ENCODE assay signal across 26 mouse cellular contexts in the genomic region with DNA sequence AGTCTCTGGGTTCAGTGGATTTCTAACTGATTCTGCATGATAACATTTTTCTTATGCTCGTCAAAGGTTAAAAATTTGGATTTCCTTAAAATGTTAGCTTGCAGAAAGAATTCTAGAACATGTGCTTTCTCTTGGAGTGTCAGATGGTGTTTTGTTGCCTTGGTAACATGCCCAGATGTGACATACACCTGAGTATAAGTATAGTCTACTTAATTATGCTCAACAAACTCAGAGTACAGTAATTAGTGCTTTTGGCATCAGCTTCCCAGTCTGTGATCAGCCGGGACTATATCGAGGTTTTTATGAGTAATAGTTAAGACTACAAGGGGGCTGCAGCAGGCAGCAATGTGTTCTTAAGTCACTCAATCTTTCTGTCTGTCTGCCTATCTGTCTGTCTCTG. TPM values are rescaled to one million over a fixed set of nuclear protein-coding genes. Genes with fewer than 3 reads are reported as not detected.
DNase-seq lines count a peak whose midpoint lies in the region; ATAC-seq and TF ChIP-seq lines count a peak whose summit lies in the region.
"Had no signal": no experiment of that assay in that cellular context is flagged by ENCODE, and none has a peak within 500 bp of the region (broad histone marks: within the 10 kb centered on the region; RNA-seq: fewer than 3 reads in every experiment).

No protein-coding gene starts in this region.

- H3K4me2 ChIP-seq in forebrain, embryonic 11.5 days (ENCODE audit: low read depth, low read length, severe bottlenecking), result no peak overlapping the region
- no peak overlapping the region for H3K4me2 ChIP-seq in forebrain, embryonic 12.5 days
- H3K4me2 ChIP-seq in forebrain, postnatal 0 days (ENCODE audit: low read depth), result no peak overlapping the region
- H3K4me2 ChIP-seq in forebrain, embryonic 15.5 days (replicated peaks), result no peak overlapping the region
- H3K4me2 ChIP-seq in midbrain, postnatal 0 days (ENCODE audit: low read depth, low read length, poor library complexity, severe bottlenecking), result no peak overlapping the region
- H3K4me2 ChIP-seq in midbrain, embryonic 16.5 days (ENCODE audit: low read length), result no peak overlapping the region
- H3K4me2 ChIP-seq: heart, embryonic 12.5 days; heart, embryonic 15.5 days; hindbrain, embryonic 15.5 days had no signal

- H3K27ac ChIP-seq in forebrain, embryonic 11.5 days (ENCODE audit: low read depth, low read length), result no peak overlapping the region
- no peak overlapping the region for H3K27ac ChIP-seq in forebrain, embryonic 12.5 days
- no peak overlapping the region for H3K27ac ChIP-seq in forebrain, postnatal 0 days (ENCODE audit: low read depth, low read length)
- no peak overlapping the region for H3K27ac ChIP-seq in forebrain, embryonic 15.5 days (replicated peaks)
- H3K27ac ChIP-seq in midbrain, postnatal 0 days (ENCODE audit: low read depth, low read length), result no peak overlapping the region
- H3K27ac ChIP-seq in midbrain, embryonic 16.5 days (ENCODE audit: low read length), result no peak overlapping the region
- H3K27ac ChIP-seq: heart, embryonic 15.5 days; hindbrain, embryonic 10.5 days; hindbrain, embryonic 15.5 days had no signal

- TF ChIP-seq CTCF in forebrain, postnatal 0 days (IDR thresholded peaks at IDR 0.05; ENCODE audit: low read depth), result no peak
- no peak for TF ChIP-seq CTCF in midbrain, postnatal 0 days (IDR thresholded peaks at IDR 0.05)

- no peaks in the 10 kb centered on the region; the same call in 1 of the 2 replicates for H3K4me1 ChIP-seq in forebrain, embryonic 11.5 days (replicated peaks; ENCODE audit: control insufficient read depth, insufficient read depth, low read length)
- H3K4me1 ChIP-seq in forebrain, embryonic 12.5 days, result 0 out of 2 replicates have a peak, but pooled peaks cover 7% of the 10 kb centered on the region
- peaks cover 24% of the 10 kb centered on the region for H3K4me1 ChIP-seq in forebrain, postnatal 0 days (ENCODE audit: insufficient read depth)
- H3K4me1 ChIP-seq in forebrain, embryonic 15.5 days, result peaks cover 36% of the 10 kb centered on the region
- peaks cover 5% of the 10 kb centered on the region for H3K4me1 ChIP-seq in midbrain, postnatal 0 days (ENCODE audit: insufficient read depth, low read length)
- H3K4me1 ChIP-seq in midbrain, embryonic 16.5 days (ENCODE audit: control insufficient read depth, insufficient read depth, low read length), result peaks cover 6% of the 10 kb centered on the region; the same call in 1 of the 2 replicates
- H3K4me1 ChIP-seq: heart, embryonic 12.5 days; heart, embryonic 15.5 days; hindbrain, embryonic 15.5 days had no signal

- WGBS in forebrain, embryonic 11.5 days, result 85% methylated on average over 3 of the region's 3 CpGs
- 88% methylated on average over 3 of the region's 3 CpGs for WGBS in forebrain, embryonic 12.5 days
- 36% methylated on average over 3 of the region's 3 CpGs for WGBS in forebrain, postnatal 0 days
- 51% methylated on average over 3 of the region's 3 CpGs for WGBS in forebrain, embryonic 15.5 days
- 74% methylated on average over 3 of the region's 3 CpGs for WGBS in midbrain, postnatal 0 days
- 81% methylated on average over 3 of the region's 3 CpGs for WGBS in midbrain, embryonic 16.5 days

- no peak overlapping the region for H3K4me3 ChIP-seq in forebrain, embryonic 11.5 days (ENCODE audit: low read depth, low read length)
- H3K4me3 ChIP-seq in forebrain, embryonic 12.5 days (replicated peaks), result no peak overlapping the region
- no peak overlapping the region for H3K4me3 ChIP-seq in forebrain, postnatal 0 days (ENCODE audit: low read depth, low read length)
- H3K4me3 ChIP-seq in forebrain, embryonic 15.5 days, result no peak overlapping the region
- no peak overlapping the region for H3K4me3 ChIP-seq in midbrain, postnatal 0 days (ENCODE audit: low read depth, low read length)
- no peak overlapping the region for H3K4me3 ChIP-seq in midbrain, embryonic 16.5 days (ENCODE audit: low read depth, low read length)
- H3K4me3 ChIP-seq: heart, embryonic 12.5 days; heart, embryonic 15.5 days; hindbrain, embryonic 10.5 days; hindbrain, embryonic 15.5 days had no signal

- no peaks in the 10 kb centered on the region for H3K27me3 ChIP-seq in forebrain, embryonic 11.5 days (ENCODE audit: control insufficient read depth, insufficient read depth, low read length)
- H3K27me3 ChIP-seq in forebrain, embryonic 12.5 days, result no peaks in the 10 kb centered on the region
- no peaks in the 10 kb centered on the region for H3K27me3 ChIP-seq in forebrain, postnatal 0 days (ENCODE audit: insufficient read depth, low read length)
- H3K27me3 ChIP-seq in forebrain, embryonic 15.5 days, result no peaks in the 10 kb centered on the region
- H3K27me3 ChIP-seq in midbrain, postnatal 0 days (ENCODE audit: insufficient read depth, low read length), result no peaks in the 10 kb centered on the region
- no peaks in the 10 kb centered on the region for H3K27me3 ChIP-seq in midbrain, embryonic 16.5 days (ENCODE audit: control insufficient read depth, insufficient read depth, low read depth, low read length)
- H3K27me3 ChIP-seq: heart, embryonic 12.5 days; heart, embryonic 15.5 days; hindbrain, embryonic 15.5 days had no signal

- no peak for ATAC-seq in forebrain, embryonic 11.5 days (replicated peaks; ENCODE audit: low FRiP score)
- no peak for ATAC-seq in forebrain, embryonic 12.5 days (ENCODE audit: low FRiP score)
- ATAC-seq in forebrain, postnatal 0 days, result peak; percentile 81
- no peak for ATAC-seq in forebrain, embryonic 15.5 days (replicated peaks)
- no peak for ATAC-seq in midbrain, postnatal 0 days (ENCODE audit: low FRiP score)
- ATAC-seq in midbrain, embryonic 16.5 days, result no peak
- ATAC-seq: activated CD4-positive, CD25-positive, alpha-beta regulatory T cell, adult 4 months; inflammation-experienced regulatory T-cells, adult 6 months; intestine, embryonic 16.5 days had no signal

- no peaks in the 10 kb centered on the region for H3K36me3 ChIP-seq in forebrain, embryonic 11.5 days (ENCODE audit: control insufficient read depth, insufficient read depth, low read length)
- H3K36me3 ChIP-seq in forebrain, embryonic 12.5 days (replicated peaks), result no peaks in the 10 kb centered on the region
- no peaks in the 10 kb centered on the region for H3K36me3 ChIP-seq in forebrain, postnatal 0 days (ENCODE audit: insufficient read depth)
- no peaks in the 10 kb centered on the region for H3K36me3 ChIP-seq in forebrain, embryonic 15.5 days
- no peaks in the 10 kb centered on the region for H3K36me3 ChIP-seq in midbrain, postnatal 0 days (ENCODE audit: insufficient read depth, low read length)
- no peaks in the 10 kb centered on the region for H3K36me3 ChIP-seq in midbrain, embryonic 16.5 days (ENCODE audit: control insufficient read depth, insufficient read depth, low read length)
- H3K36me3 ChIP-seq: heart, embryonic 12.5 days; heart, embryonic 15.5 days; hindbrain, embryonic 10.5 days; hindbrain, embryonic 15.5 days had no signal

- peak; percentile 26 for DNase-seq in forebrain, embryonic 11.5 days (ENCODE audit: low spot score)
- peak; percentile 63 for DNase-seq in forebrain, postnatal 0 days
- peak; percentile 45 for DNase-seq in midbrain, postnatal 0 days (ENCODE audit: low spot score)
- DNase-seq in adrenal gland, adult (ENCODE audit: inconsistent age in 2 of 2, low spot score in 1 of 2), result no peak
- DNase-seq: adrenal gland, postnatal 10 days; adrenal gland, postnatal 36 days; cerebellum, adult 18-20 months; cerebellum, adult 9-10 months; cerebellum, postnatal 14 days; gastrocnemius, postnatal 25 days; heart, adult 18-20 months; heart, postnatal 10 days; heart, postnatal 36 days; kidney, adult 18-20 months had no signal

- H3K9ac ChIP-seq in forebrain, embryonic 11.5 days (ENCODE audit: low read length), result no peak overlapping the region
- H3K9ac ChIP-seq in forebrain, embryonic 12.5 days, result no peak overlapping the region
- H3K9ac ChIP-seq in forebrain, postnatal 0 days, result no peak overlapping the region
- H3K9ac ChIP-seq in forebrain, embryonic 15.5 days (replicated peaks), result no peak overlapping the region
- H3K9ac ChIP-seq in midbrain, postnatal 0 days (replicated peaks; ENCODE audit: low read length, poor library complexity, severe bottlenecking), result no peak overlapping the region
- no peak overlapping the region for H3K9ac ChIP-seq in midbrain, embryonic 16.5 days (ENCODE audit: low read depth, low read length)
- H3K9ac ChIP-seq: heart, embryonic 12.5 days; heart, embryonic 15.5 days; hindbrain, embryonic 15.5 days had no signal

- H3K9me3 ChIP-seq in forebrain, embryonic 11.5 days (ENCODE audit: control insufficient read depth, low read length), result no peaks in the 10 kb centered on the region
- H3K9me3 ChIP-seq in forebrain, embryonic 12.5 days, result no peaks in the 10 kb centered on the region
- H3K9me3 ChIP-seq in forebrain, postnatal 0 days (ENCODE audit: low read length), result no peaks in the 10 kb centered on the region
- H3K9me3 ChIP-seq in forebrain, embryonic 15.5 days, result no peaks in the 10 kb centered on the region
- no peaks in the 10 kb centered on the region for H3K9me3 ChIP-seq in midbrain, postnatal 0 days (ENCODE audit: low read length)
- no peaks in the 10 kb centered on the region for H3K9me3 ChIP-seq in midbrain, embryonic 16.5 days (replicated peaks; ENCODE audit: control insufficient read depth, low read length, poor library complexity, severe bottlenecking)
- H3K9me3 ChIP-seq: heart, embryonic 12.5 days; heart, embryonic 15.5 days; hindbrain, embryonic 10.5 days; hindbrain, embryonic 15.5 days had no signal

RNA-seq across cellular contexts. Expression of a gene that starts 53.1 kb away (rescaled TPM):
- not detected in 2 replicates for polyA plus RNA-seq in forebrain, embryonic 11.5 days (2014; fragmentation: Nextera tagmentation; extraction: Ambion mirVana)
- polyA plus RNA-seq in forebrain, embryonic 12.5 days (2016; fragmentation: Nextera tagmentation; extraction: Ambion mirVana), result 0.27 TPM in 1 of 2 replicates, not detected in the other
- total RNA-seq in forebrain, postnatal 0 days (2014; rRNA removed), result not detected in 2 replicates
- 0.27 and 0.30 TPM in 2 replicates for polyA plus RNA-seq in forebrain, postnatal 0 days (2015; fragmentation: Nextera tagmentation; extraction: Ambion mirVana)
- polyA plus RNA-seq in forebrain, embryonic 15.5 days (2015; fragmentation: Nextera tagmentation; extraction: Ambion mirVana), result 0.45 and 0.47 TPM in 2 replicates
- not detected in 2 replicates for total RNA-seq in midbrain, postnatal 0 days (2014; rRNA removed)
- polyA plus RNA-seq in midbrain, postnatal 0 days (2015; fragmentation: Nextera tagmentation; extraction: Ambion mirVana), result 0.27 and 0.34 TPM in 2 replicates
- 0.22 and 0.40 TPM in 2 replicates for polyA plus RNA-seq in midbrain, embryonic 16.5 days (2015; fragmentation: Nextera tagmentation; extraction: Ambion mirVana)
- total RNA-seq: adrenal gland, adult 18-20 months; adrenal gland, postnatal 36 days; ES-E14; heart, postnatal 36 days had no signal
- polyA plus RNA-seq: activated CD4-positive, CD25-positive, alpha-beta regulatory T cell, adult 4 months; heart, embryonic 12.5 days; inflammation-experienced regulatory T-cells, adult 6 months had no signal

Comparison
In these comparisons a context has a peak if more than half of its experiments do, and no peak if none do; other contexts are left out.
1. DNase-seq: peak in forebrain, embryonic 11.5 days (single experiment), forebrain, postnatal 0 days (single experiment) and midbrain, postnatal 0 days (single experiment); none in adrenal gland, adult (0 of 2).